Mouse (Mus musculus) CD4-positive helper T cell, adult 2 months (primary cell): ENCODE data around the gene 2210418O10Rik.
"Not testable (repeated sequence)": the region's sequence is repeated elsewhere in the genome, so short reads cannot be mapped to it uniquely, and the experiment has no call there.

Source experiments
- DNase-seq: peaks from one replicate; pipeline ENCODE4 v3.0.0-alpha.2; 2012; ENCODE audit warnings: low read depth, missing footprints, low spot score

The 2210418O10Rik gene

GRCm38 (mm10) chr2:176226269-176226668 is at the start of gene 2210418O10Rik:
Gene 2210418O10Rik (plus strand): TSS chr2:176226569.
- DNase-seq: not testable (repeated sequence)

GRCm38 (mm10) chr2:176248519-176248918 is 22.1 kb downstream of the 2210418O10Rik start:
- DNase-seq: not testable (repeated sequence)
